Mouse (Mus musculus): ENCODE data around the gene Gm17018.
A peak's percentile ranks its signal among the peaks of the same experiment; 100 is the strongest.

DNA sequence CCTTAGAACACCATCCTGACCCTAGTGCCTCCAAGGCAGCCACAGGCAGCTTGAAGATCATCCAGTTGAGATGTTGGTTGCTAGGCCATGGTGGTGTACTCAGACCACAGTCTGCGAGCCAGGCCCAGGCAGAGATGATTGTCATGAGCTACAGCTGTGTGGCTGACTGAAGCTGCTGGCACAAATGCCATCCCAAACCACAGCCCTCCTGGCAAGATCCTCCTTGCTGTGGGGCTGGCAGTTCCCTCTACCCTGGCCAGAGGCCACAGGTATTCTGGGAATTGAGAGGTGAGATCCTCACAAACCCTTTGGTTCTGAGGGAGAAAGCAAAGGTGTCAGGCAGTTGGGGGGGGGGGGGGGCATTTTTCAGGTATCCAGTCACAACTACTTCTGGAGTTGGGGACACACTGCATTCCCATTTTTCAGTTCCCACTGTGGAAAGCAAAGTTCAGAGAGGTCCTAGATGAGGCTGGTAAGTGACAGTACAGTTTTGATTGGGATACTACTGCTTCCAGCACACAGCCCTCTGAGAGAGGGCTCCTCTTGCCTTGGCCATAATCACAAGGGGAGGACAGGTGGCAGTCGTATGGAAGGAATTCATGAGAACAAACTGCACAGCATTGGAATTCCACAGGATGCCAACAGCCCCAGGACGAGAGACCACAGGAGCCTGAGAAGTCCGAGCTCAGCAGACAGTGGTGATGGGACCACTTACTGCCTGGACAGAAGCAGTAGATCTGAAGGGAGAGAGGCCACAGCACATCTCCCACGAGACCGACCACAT, 27.3 kb downstream of the Gm17018 start:
- TF ChIP-seq POLR2A (IDR thresholded peaks at IDR 0.05; ENCODE audit: insufficient read depth, low read depth, low read length) (no peak), CTCF (IDR thresholded peaks at IDR 0.05) (no peak), EP300 (IDR thresholded peaks at IDR 0.05; ENCODE audit: insufficient read depth, low read depth, low read length) (0 out of 2 replicates have a peak, but pooled peaks have one; percentile 37)

All from heart, adult 2 months (tissue).